Mouse (Mus musculus): ENCODE results near the gene Slc48a1. TPM values are rescaled to one million over a fixed set of nuclear protein-coding genes. Genes with fewer than 3 reads are reported as not detected.

Slc48a1 gene
- total RNA-seq, 2 experiments from 2014 or later = 165 to 196 TPM

GRCm38 (mm10) chr15:97776514-97776913, 1.8 kb upstream of the Slc48a1 start:
- intact Hi-C loops (cut with DNase I) = loop anchor here (1.0 kb wide), 1 partner anchor 59 kb away; no protein-coding TSS in a partner anchor

DNA sequence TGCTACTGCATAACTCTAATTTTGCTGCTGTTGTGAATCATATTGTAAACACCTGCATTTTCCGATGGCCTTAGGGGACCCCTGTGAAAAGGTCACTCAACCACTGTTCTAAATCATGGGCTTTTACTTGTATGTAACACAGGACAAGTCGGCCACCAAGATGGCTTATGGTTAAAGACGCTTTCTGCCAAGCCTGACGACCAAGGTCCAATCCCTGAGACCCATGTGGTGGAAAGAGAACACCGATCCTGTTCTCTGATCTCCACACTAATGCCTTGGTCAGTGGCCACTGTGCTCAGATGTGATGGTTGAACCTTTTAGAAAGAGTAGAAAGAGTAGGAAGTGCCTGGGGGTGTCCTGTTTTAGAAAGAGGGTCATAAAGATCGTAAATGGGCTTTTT, 1.4 kb upstream of the Slc48a1 start:
- intact Hi-C loops (cut with DNase I) = loop anchor here (1.0 kb wide), 1 partner anchor 60 kb away; no protein-coding TSS in a partner anchor
- no peak for DNase-seq (ENCODE audit: low spot score in 2 of 2)

More at GRCm38 (mm10) chr15:97776514-97776913, 1.8 kb upstream of the Slc48a1 start:
- DNase-seq (ENCODE audit: low spot score in 2 of 2) = peak; percentile 64 to 65

- intact Hi-C loops (cut with DNase I) = no loop called here
- no peak for DNase-seq (ENCODE audit: low spot score in 2 of 2)
Observed at GRCm38 (mm10) chr15:97779576-97779975, 1.3 kb downstream of the Slc48a1 start.

GRCm38 (mm10) chr15:97780611-97781031, 2.3 kb downstream of the Slc48a1 start:
- DNase-seq (ENCODE audit: low spot score in 2 of 2) = no peak
- intact Hi-C loops (cut with DNase I) = loop anchor here (5.0 kb wide), 2 partner anchors 67 to 172 kb away; no protein-coding TSS in a partner anchor

GRCm38 (mm10) chr15:97781961-97782748, 3.8 kb downstream of the Slc48a1 start:
- no peak for DNase-seq (ENCODE audit: low spot score in 2 of 2)
- intact Hi-C loops (cut with DNase I) = loop anchor here (5.0 kb wide), 2 partner anchors 65 to 170 kb away; no protein-coding TSS in a partner anchor

DNA sequence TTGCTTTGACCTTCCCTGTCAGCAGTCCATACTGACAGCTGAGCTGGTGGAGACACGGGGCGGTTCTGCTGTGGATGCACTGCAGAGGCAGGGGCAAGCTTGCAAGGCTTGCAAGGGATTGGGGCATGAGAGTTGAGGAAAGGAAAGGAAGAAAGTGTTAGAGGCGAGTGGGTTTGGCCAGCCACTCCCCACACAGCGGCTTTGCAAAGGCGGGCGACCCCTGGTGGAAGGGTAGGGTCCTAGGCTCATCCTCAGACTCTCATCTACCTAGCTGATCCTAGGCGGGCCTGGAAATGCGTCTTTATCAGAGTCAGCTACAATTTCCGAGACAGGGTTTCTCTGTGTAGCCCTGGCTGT, 4.4 kb downstream of the Slc48a1 start:
- intact Hi-C loops (cut with DNase I) = loop anchor here (5.0 kb wide), 2 partner anchors 65 to 170 kb away; no protein-coding TSS in a partner anchor
- no peak for DNase-seq (ENCODE audit: low spot score in 2 of 2)

DNA sequence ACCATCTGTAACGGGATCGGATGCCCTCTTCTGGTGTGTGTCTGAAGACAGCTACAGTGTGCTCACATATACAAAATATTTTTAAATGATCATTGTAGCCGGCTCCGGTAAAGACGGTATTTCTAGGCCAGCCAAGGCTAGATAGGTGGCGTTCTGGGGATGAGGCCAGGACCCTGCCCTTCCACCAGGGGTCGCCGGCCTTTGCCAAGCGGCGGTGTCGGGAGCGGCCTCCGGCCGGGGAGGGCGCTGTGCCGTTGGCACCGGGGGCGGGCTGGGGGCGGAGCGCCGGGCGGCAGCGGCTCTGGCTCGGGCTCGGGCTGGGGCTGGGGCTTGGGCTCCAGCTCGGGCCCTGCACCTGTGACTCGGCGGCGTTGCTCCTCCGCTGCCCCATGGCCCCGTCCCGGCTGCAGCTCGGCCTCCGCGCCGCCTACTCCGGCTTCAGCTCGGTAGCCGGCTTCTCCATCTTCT, 5.8 kb downstream of the Slc48a1 start:
- peak; percentile 88 to 90 for DNase-seq (ENCODE audit: low spot score in 2 of 2)
- intact Hi-C loops (cut with DNase I) = loop anchor here (5.0 kb wide), 2 partner anchors 63 to 168 kb away; no protein-coding TSS in a partner anchor

DNA sequence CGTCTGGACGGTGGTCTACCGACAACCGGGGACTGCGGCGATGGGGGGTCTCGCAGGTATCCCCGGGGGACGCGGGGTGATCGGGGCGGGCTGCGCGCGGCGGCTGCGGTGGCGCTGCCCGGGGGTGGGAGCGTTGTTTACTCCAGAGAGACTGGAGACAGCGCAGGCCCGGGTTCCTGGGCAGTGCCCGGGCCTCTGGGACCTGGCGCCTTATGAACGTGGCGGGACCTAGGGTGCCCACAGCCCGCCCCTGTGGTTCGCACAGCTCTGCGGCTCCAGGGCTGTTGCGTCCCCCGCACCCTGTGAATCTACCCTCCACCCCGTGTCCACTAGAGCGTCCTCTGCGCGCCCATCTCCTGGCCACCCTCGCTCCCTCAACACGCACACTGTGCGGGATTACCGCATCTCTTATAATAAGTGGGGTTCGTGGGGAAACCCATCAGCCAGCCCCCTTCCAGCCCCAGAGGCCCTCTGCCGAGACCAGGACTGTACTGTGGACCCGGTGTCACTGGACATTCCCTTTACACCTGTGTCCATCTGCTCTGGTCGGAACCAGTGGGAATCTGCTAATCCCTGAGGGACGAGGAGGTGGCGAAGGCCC, 6.3 kb downstream of the Slc48a1 start:
- peak in 1 of 2 experiments; percentile 63 for DNase-seq (ENCODE audit: low spot score in 2 of 2)
- intact Hi-C loops (cut with DNase I) = loop anchor here (5.0 kb wide), 3 partner anchors 48 to 168 kb away; no protein-coding TSS in a partner anchor

GRCm38 (mm10) chr15:97785731-97786411, 7.6 kb downstream of the Slc48a1 start:
- intact Hi-C loops (cut with DNase I) = loop anchor here (5.0 kb wide), 1 partner anchor 46 kb away; no protein-coding TSS in a partner anchor
- DNase-seq (ENCODE audit: low spot score in 2 of 2) = no peak

DNA sequence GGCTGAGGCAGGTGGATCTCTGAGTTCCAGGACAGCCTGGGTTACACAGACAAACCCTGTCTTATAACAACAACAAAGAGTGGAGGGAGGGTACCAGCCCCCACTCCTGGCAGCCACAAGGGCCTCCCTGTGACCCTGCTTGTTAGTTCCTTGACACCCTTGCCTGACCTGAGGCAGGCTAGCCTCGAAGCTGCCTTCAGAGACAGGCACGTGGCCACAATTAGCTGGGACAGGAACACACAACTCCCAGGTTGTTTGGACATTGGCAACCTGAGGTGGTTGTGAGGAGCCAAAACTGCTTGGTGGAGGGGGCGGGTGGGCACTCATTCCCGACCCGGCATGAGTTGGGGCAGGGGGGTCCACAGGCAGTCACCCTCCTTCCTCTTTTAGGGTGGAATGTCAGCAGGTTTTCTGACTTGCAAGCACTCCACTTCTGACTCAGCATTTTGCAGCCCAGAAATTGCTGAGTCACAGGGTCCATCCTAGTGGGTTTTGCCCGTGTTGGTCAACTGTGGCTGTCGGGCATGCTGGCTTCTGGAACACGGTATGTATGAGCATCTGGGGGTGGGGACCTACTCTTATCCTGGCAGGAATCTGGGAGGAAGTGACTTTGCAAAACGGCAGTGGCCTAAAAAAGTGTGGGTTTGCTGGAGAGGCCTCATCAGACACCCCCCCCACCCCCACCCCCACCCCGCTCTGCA, 8.2 kb downstream of the Slc48a1 start:
- intact Hi-C loops (cut with DNase I) = loop anchor here (5.0 kb wide), 1 partner anchor 46 kb away; no protein-coding TSS in a partner anchor
- DNase-seq (ENCODE audit: low spot score in 2 of 2) = peak in 1 of 2 experiments; percentile 41

GRCm38 (mm10) chr15:97787148-97787798, 9.0 kb downstream of the Slc48a1 start:
- no peak for DNase-seq (ENCODE audit: low spot score in 2 of 2)
- intact Hi-C loops (cut with DNase I) = loop anchor here (5.0 kb wide), 1 partner anchor 45 kb away; no protein-coding TSS in a partner anchor

- intact Hi-C loops (cut with DNase I) = loop anchor here (5.0 kb wide), 1 partner anchor 44 kb away; no protein-coding TSS in a partner anchor
- DNase-seq (ENCODE audit: low spot score in 2 of 2) = peak in 1 of 2 experiments; percentile 28
Observed at GRCm38 (mm10) chr15:97787799-97788667, 9.7 kb downstream of the Slc48a1 start.

DNA sequence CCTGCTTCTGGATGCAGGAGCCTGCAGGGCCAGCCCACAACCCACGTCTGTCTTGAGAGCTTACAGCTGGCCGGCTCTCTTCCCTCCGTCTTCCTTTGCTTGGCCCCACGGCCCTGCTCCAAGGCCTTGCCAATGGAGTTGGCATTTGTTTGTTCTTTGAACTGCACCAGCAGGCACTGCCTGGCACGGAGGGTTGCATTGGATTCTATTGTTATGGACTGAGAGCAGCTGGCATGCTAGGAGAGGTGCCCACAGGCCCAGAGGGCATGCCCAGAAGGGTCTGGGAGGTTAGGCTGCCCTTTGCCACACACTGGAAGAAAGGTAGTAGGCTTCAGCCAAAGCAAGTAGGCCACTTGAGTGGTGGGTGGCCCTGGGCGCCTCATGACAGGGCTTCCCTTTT, 10.5 kb downstream of the Slc48a1 start:
- peak in 1 of 2 experiments; percentile 50 for DNase-seq (ENCODE audit: low spot score in 2 of 2)
- intact Hi-C loops (cut with DNase I) = loop anchor here (5.0 kb wide), 1 partner anchor 43 kb away; no protein-coding TSS in a partner anchor

- DNase-seq (ENCODE audit: low spot score in 2 of 2) = peak in 1 of 2 experiments; percentile 60
- intact Hi-C loops (cut with DNase I) = loop anchor here (5.0 kb wide), 1 partner anchor 42 kb away; no protein-coding TSS in a partner anchor
Observed at GRCm38 (mm10) chr15:97789761-97790505, 11.6 kb downstream of the Slc48a1 start.

DNA sequence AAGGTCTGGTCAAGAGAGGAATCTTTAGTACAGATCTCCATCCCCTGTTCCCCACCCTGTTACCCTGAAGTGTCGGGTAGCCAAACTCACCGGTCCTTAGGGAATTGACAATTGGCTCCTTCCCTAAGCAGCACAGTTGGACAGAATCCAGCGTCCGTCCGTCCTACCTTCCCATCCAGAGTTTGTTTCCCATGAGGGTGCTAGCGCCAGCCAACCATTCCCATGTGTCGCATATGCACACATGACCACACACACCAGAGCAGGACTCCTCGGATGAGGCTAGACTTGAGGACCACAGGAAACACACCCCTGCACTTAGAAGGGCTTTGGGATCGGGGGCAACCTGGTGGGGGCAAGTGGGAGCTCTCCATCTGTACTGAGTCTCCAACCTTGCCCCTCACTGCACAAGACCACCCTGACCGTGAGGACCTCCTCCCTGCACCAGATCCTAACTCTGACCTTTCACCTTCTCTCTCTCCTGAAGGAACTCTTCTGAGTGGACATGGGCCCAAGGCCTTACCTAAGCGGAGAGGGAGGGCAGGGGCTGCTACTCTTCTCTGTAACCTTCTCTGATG, 12.9 kb downstream of the Slc48a1 start:
- intact Hi-C loops (cut with DNase I) = no loop called here
- no peak for DNase-seq (ENCODE audit: low spot score in 2 of 2)

DNA sequence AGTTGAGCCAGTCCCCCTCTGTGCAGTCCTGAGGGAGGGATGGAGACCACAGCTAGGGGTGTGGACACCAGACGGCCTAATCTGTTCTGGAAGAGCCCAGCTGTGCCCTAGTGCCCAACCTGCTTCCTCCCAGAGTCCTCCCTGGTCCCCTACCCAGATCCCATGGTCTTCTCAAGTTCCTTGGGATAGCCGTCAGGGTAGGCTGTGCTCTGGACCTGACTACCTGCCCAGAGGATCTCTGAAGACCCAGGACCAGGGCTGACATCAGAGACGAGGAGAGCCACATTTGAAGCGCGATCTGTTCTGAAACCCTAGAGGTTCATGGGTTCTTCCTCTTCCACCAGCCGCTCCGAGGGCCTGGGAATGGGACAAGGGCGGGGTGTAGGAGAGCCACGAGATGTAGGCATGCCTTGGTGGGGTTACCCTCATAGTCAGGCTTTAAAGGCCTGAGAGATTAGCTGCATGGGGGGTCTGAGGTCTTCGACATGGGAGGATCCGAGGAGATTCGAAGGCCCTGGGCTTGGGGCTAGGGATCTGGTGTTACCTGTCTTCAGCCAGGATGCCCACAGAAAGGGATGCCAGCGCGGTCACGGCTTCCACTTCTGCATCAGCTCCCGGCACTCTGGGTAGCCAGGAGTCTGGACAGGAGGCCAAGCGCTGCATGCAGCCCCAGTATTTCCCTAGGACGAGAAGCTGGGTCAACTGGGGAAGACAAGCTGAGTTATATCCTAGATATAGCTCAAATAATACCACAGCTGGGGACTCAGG, 15.2 kb downstream of the Slc48a1 start:
- intact Hi-C loops (cut with DNase I) = no loop called here
- DNase-seq (ENCODE audit: low spot score in 2 of 2) = no peak
